Mouse (Mus musculus) kidney, postnatal 14 days (tissue): ENCODE results near the gene Inf2.

Experiments
- DNase-seq: peaks from one replicate; pipeline ENCODE4 v3.0.0; 2022; ENCODE audit warnings: mixed read lengths

The Inf2 gene

DNA sequence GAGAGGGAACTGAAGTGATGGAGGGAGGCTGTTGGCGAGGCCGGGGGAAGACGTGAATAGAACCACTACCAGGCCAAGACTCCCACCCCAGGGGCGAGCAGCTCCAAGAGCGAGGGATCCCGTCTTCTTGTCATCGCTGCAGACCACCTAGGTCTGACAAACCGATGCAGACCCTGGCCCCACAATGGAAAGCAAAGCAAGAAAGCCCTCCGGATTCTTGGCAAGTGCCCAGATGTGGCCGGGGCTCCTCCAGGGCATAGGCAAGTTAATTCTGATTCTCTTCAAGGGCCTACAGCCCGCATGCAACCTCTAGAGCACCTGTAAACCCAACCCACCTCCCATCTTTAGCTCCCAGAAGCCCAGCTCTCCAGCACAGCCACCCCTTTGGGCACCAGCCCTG, 74.7 kb downstream of the Inf2 start:
- DNase-seq, result no peak

DNA sequence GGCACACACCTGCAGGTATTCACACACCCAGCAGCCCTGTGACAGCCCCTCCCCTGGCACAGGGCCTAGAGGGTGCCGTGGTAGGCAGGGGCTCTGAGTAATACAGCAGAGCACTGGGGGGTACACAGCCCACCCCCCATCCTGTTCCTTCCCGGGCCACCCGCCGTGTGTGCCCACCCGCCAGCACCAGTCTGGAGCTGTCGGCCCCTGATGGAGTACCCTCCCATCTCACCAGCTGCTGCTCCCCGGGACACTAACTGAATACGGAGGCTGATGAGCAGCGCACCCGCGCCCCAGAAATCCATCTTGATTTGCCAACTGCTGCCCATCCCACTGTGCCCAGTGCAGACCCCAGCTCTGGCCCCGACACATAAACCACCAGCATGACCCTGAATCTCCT, 75.1 kb downstream of the Inf2 start:
- DNase-seq, result no peak

DNA sequence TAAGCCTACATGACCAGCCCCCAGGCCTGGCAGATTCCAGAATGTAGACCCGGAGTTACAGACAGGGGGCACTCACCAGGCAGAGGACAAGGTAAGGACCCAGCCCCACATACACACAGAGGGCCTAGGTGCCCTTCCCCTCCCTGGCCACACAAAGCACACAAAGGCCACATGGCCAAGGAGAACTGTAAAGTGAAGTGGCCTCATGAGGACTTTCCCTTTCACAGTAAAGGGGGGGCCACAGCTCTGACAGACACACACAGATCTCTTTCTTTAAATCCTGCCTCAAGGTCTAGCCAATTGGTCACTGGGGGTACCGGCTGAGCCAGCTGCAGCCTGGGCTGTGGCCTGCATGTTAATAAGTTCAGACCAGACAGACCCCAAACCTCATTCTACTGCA, 75.5 kb downstream of the Inf2 start:
- no peak for DNase-seq

DNA sequence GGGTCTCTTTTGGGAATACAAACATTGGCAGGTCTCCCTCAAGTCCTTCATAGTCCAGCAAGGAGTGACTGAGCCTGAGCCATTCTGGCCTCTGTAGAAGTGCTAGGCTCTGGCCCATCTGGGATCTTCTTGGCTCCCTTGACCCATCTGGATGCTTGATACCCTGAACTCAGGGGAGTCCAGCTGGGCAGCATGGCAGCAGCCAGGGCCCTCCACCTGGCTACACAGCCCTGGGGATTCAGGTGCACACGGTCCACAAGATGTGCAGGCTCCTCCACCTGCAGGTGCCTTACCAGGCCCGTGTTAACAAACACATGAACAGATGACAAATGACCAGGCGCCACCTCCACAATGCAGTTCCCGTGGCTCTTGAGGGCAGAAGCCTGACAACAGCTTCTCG, 76.1 kb downstream of the Inf2 start:
- no peak for DNase-seq
